Mouse (Mus musculus) heart, embryonic 16.5 days (tissue): ENCODE measurements around the gene Cd81. TPM values are rescaled to one million over a fixed set of nuclear protein-coding genes. Genes with fewer than 3 reads are reported as not detected.

Experiments used
- ATAC-seq: fragments of 200-750 bp; cut with Nextera tagmentation; replicated peaks from 2 replicates; pipeline ENCODE4 v1.8.0; 2017; ENCODE audit warnings: moderate number of reproducible peaks; ENCODE audit not compliant: insufficient read depth, low FRiP score; ENCODE audit errors: extremely low read depth
- H3K27ac ChIP-seq: fragments of 300-500 bp; sonication (generic); 2 replicates; pipeline ENCODE4 v1.5.1; 2014; ENCODE audit warnings: mild to moderate bottlenecking, low read length, control low read depth, moderate library complexity
- H3K27me3 ChIP-seq: fragments of 300-500 bp; sonication (generic); 2 replicates; pipeline ENCODE4 v1.6.1; 2014; ENCODE audit warnings: low read length, mixed read lengths; ENCODE audit not compliant: control insufficient read depth, insufficient read depth
- H3K36me3 ChIP-seq: fragments of 300-500 bp; sonication (generic); 2 replicates; pipeline ENCODE4 v1.6.1; 2014; ENCODE audit not compliant: control insufficient read depth, insufficient read depth
- H3K4me1 ChIP-seq: fragments of 300-500 bp; sonication (generic); 2 replicates; pipeline ENCODE4 v1.6.1; 2014; ENCODE audit warnings: low read length, mixed read lengths; ENCODE audit not compliant: control insufficient read depth, insufficient read depth
- H3K4me2 ChIP-seq: fragments of 300-500 bp; sonication (generic); 2 replicates; pipeline ENCODE4 v1.6.1; 2014; ENCODE audit warnings: low read depth, mild to moderate bottlenecking, control low read depth, low read length
- H3K4me3 ChIP-seq: fragments of 300-500 bp; sonication (generic); 2 replicates; pipeline ENCODE4 v1.5.1; 2014; ENCODE audit warnings: mild to moderate bottlenecking, control low read depth, low read length
- H3K9ac ChIP-seq: fragments of 300-500 bp; sonication (generic); 2 replicates; pipeline ENCODE4 v1.6.1; 2014; ENCODE audit warnings: low read length, control low read depth
- H3K9me3 ChIP-seq: fragments of 300-500 bp; sonication (generic); replicated peaks from 2 replicates; pipeline ENCODE4 v1.6.1; 2016; ENCODE audit warnings: low read length; ENCODE audit not compliant: control insufficient read depth
- WGBS: fragments of 180-500 bp; shearing (Covaris S2); extraction: QIAGEN DNeasy Blood & Tissue Kit; methylation state at CpG from one replicate; pipeline ENCODE4 v1.1.7; 2014; 5-methylcytosine and 5-hydroxymethylcytosine counted together
- polyA plus RNA-seq: library from polyadenylated mRNA; unstranded; fragments of >200 nt; fragmentation: Nextera tagmentation; extraction: Ambion mirVana; gene quantifications from 2 replicates; pipeline ENCODE4 v1.2.1, GENCODE M21; 2015

The Cd81 gene
- polyA plus RNA-seq, result 878 and 900 TPM in 2 replicates

DNA sequence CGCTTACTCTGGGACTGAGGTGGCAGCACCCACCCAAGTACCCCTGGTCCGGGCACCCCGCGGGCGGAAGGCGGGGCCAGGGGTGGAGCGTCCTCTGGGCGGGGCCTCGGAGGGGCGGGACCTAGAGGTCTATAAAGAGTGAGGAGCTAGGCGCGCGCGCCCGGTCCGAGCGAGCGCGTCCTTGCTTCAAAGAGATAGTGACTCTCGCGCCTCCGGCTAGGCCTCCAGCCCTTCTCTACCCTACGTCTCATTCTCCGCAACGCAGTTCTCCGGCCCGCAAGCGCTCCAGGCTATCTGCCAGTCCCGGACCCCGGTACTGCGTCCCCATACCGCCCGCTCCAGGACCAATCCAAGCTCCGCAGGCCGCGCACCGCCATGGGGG, at the start of gene Cd81:
Gene Cd81, plus strand, starts transcription at position 114 of the 382 bp plus-strand sequence.
- H3K4me3 ChIP-seq, result peak within 1 kb of the TSS; percentile 88
- peak within 1 kb of the TSS; percentile 97 for H3K9ac ChIP-seq
- peak; percentile 85 for ATAC-seq
- WGBS, result under 1% methylated on average over 36 of the region's 37 CpGs
- peak within 1 kb of the TSS; percentile 96 for H3K27ac ChIP-seq
- H3K4me2 ChIP-seq, result peak within 1 kb of the TSS; percentile 94
- H3K36me3 ChIP-seq, result no peaks in the 10 kb centered on the region
- H3K4me1 ChIP-seq, result peaks cover 65% of the 10 kb centered on the region
- H3K27me3 ChIP-seq, result no peaks in the 10 kb centered on the region
- H3K9me3 ChIP-seq, result no peaks in the 10 kb centered on the region

- WGBS, result 64% methylated on average over 4 of the region's 4 CpGs
- peak within 1 kb of the TSS; percentile 27; the same call in 1 of the 2 replicates for H3K9ac ChIP-seq
- peaks cover 46% of the 10 kb centered on the region for H3K4me1 ChIP-seq
- 0 out of 2 replicates have a peak within 1 kb of the TSS, but pooled peaks have one; percentile 11 for H3K4me3 ChIP-seq
- no peaks in the 10 kb centered on the region for H3K9me3 ChIP-seq
- no peaks in the 10 kb centered on the region for H3K27me3 ChIP-seq
- H3K36me3 ChIP-seq, result no peaks in the 10 kb centered on the region
- ATAC-seq, result no peak
- H3K4me2 ChIP-seq, result peak within 1 kb of the TSS; percentile 13
- peak within 1 kb of the TSS; percentile 37 for H3K27ac ChIP-seq
Measured at GRCm38 (mm10) chr7:143004727-143005343, 47.7 kb upstream of the Cd81 start, which contains the start of gene Tspan32. TSS of gene Tspan32 (plus strand) at chr7:143005046.

DNA sequence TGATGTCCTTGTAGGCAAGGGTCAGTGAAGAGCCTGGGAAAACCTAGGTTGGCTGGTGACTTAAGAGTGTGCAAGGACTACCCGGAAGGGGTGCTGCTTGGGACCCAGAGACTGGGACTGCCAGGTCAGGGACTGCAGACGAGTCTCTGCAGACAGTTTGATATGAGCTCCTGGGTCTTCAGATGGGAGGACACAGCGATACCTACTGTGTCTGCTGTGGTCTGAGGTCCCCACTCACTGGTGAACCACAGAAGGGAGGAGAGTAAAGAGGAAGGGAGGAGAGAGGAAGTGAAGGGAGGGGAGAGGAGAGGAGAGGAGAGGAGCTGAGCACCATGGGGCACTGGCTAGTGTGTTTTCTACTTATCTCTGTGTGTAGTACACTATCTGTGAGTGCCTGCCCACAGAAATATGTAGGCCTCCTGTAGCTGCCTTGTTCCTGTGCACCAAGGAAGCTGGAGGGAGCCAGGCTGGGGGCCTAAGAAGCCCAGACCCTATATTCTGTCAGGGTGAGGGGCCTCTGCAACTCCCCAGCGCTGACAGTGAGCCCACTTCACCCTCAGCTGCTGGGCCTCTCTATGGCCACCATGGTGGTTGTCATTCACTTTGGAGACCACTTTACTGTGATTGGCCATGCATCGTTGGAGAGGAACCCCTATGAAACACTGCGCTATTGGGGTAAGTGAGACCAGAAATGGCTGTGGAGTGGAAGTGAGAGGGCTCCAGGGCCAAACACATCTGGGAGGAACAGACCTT, 47.0 kb upstream of the Cd81 start:
- Histone ChIP-seq H3K27me3 (no peaks in the 10 kb centered on the region), H3K27ac (peak overlapping the region; percentile 37), H3K4me2 (peak overlapping the region; percentile 13), H3K4me3 (0 out of 2 replicates have a peak overlapping the region, but pooled peaks have one; percentile 11), H3K4me1 (peaks cover 48% of the 10 kb centered on the region), H3K9ac (peak overlapping the region; percentile 27; the same call in 1 of the 2 replicates), H3K36me3 (no peaks in the 10 kb centered on the region), H3K9me3 (no peaks in the 10 kb centered on the region)
- peak; percentile 10; the same call in 1 of the 2 replicates for ATAC-seq
- 76% methylated on average over 6 of the region's 6 CpGs for WGBS

GRCm38 (mm10) chr7:143006097-143006755, 46.3 kb upstream of the Cd81 start:
- Histone ChIP-seq H3K27ac (no peak overlapping the region; the same call in 1 of the 2 replicates), H3K4me3 (no peak overlapping the region), H3K4me2 (no peak overlapping the region; the same call in 1 of the 2 replicates), H3K9me3 (no peaks in the 10 kb centered on the region), H3K9ac (peak overlapping the region; percentile 30), H3K4me1 (peaks cover 48% of the 10 kb centered on the region), H3K36me3 (no peaks in the 10 kb centered on the region), H3K27me3 (no peaks in the 10 kb centered on the region)
- no peak for ATAC-seq
- WGBS, result 76% methylated on average over 2 of the region's 2 CpGs

GRCm38 (mm10) chr7:143006756-143007598, 45.6 kb upstream of the Cd81 start:
- ATAC-seq, result no peak
- no peak overlapping the region for H3K27ac ChIP-seq
- no peak overlapping the region for H3K4me3 ChIP-seq
- H3K9ac ChIP-seq, result peak overlapping the region; percentile 30; the same call in 1 of the 2 replicates
- H3K27me3 ChIP-seq, result no peaks in the 10 kb centered on the region
- H3K36me3 ChIP-seq, result no peaks in the 10 kb centered on the region
- H3K4me1 ChIP-seq, result peaks cover 50% of the 10 kb centered on the region
- 79% methylated on average over 8 of the region's 8 CpGs for WGBS
- H3K4me2 ChIP-seq, result no peak overlapping the region
- H3K9me3 ChIP-seq, result no peaks in the 10 kb centered on the region

DNA sequence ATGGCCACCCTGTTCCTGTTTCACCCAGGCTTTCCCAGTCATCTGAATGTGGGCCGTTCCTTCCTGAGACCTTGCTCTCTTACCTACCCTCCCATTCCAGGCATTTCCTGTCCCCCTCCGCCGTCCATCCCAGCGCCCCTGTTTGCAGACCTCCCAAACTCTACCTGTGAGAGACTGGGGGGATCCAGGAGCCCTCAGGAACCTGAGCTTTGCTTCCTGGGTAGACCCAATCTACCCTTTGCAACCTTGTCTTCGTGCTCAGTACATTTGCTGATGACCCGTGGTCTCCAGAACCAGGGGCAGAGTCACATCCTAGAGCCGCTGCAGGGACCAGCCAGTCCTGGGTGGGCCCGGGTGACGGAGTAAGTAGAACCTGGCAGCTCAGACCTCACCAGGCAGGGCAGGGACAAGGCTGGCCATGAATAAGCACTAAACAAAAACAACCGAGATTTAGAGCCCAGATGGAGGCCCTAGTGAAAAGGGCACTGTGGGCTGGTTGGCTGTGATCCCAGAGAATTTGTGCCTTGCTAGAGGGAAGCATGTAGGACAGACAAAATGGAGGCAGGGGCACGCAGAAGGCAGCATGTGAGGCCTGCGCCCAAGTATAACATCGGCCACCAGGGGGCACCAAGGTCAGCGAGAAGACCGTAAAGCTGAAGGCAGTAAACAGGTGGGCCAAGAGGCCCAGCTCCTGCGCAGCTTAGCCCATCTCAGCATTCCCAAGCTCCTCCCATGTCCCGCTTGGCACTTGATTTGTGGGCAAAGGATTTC, 44.8 kb upstream of the Cd81 start:
- 36% methylated on average over 17 of the region's 17 CpGs for WGBS
- H3K9ac ChIP-seq, result peak overlapping the region; percentile 50
- no peaks in the 10 kb centered on the region for H3K36me3 ChIP-seq
- peak; percentile 75 for ATAC-seq
- peak overlapping the region; percentile 6; the same call in 1 of the 2 replicates for H3K4me2 ChIP-seq
- no peaks in the 10 kb centered on the region for H3K9me3 ChIP-seq
- H3K4me1 ChIP-seq, result peaks cover 56% of the 10 kb centered on the region
- peak overlapping the region; percentile 88 for H3K27ac ChIP-seq
- H3K27me3 ChIP-seq, result no peaks in the 10 kb centered on the region
- H3K4me3 ChIP-seq, result no peak overlapping the region

GRCm38 (mm10) chr7:143008370-143008926, 44.1 kb upstream of the Cd81 start:
- 41% methylated on average over 8 of the region's 8 CpGs for WGBS
- no peaks in the 10 kb centered on the region for H3K9me3 ChIP-seq
- ATAC-seq, result peak; percentile 49
- no peaks in the 10 kb centered on the region for H3K27me3 ChIP-seq
- peak overlapping the region; percentile 41 for H3K9ac ChIP-seq
- H3K36me3 ChIP-seq, result no peaks in the 10 kb centered on the region
- H3K27ac ChIP-seq, result peak overlapping the region; percentile 88
- H3K4me1 ChIP-seq, result peaks cover 63% of the 10 kb centered on the region
- H3K4me2 ChIP-seq, result peak overlapping the region; percentile 6; the same call in 1 of the 2 replicates
- H3K4me3 ChIP-seq, result no peak overlapping the region
